Mouse (Mus musculus): ENCODE results near the gene Hepacam2. TPM values are rescaled to one million over a fixed set of nuclear protein-coding genes. Genes with fewer than 3 reads are reported as not detected.
"Not testable (repeated sequence)": the region's sequence is repeated elsewhere in the genome, so short reads cannot be mapped to it uniquely, and the experiment has no call there.

Hepacam2 gene
- under 1 TPM in 1 of 2 experiments, not detected in 1; 0.46 TPM for polyA plus RNA-seq (2017; shearing (Covaris generic))

DNA sequence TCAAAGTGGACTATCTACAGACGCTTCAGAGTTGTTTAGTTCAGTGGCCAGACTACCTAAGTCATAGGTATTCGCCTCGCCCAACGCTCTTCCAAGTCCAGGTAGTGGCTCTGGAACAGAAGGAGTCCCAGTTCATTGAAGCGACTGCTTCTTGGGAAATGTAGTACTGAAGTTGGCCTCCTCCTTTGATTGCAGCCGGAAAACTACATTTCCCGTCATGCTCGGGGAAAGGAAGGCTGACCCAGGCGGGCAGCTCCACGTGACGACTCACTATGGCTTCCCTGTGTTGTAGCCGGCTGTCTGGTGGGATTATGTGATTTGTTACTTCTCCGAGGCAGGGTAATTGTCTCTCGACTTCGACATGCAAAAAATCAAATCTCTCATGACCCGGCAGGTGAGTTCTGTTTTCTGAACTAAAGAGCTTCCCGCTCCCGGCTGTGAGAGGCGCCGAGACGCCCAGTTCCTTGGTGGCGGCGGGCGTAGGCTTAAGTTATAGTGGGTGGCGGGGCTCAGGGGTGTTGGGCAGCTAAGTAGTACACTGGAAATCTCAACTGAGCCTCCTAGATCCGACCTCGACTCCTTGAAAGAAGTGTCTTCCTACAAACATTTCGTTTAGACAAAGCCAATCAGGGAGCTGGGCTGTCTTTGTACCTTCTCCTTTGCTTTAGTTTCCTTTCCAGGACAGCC is at the start of gene Hepacam2, which contains the start of gene Vps50:
Hepacam2 (minus strand) TSS at position 137 of the 687 bp plus-strand sequence.
Vps50 (plus strand) TSS at position 221 of the 687 bp plus-strand sequence.
- ATAC-seq, result peak; percentile 99

DNA sequence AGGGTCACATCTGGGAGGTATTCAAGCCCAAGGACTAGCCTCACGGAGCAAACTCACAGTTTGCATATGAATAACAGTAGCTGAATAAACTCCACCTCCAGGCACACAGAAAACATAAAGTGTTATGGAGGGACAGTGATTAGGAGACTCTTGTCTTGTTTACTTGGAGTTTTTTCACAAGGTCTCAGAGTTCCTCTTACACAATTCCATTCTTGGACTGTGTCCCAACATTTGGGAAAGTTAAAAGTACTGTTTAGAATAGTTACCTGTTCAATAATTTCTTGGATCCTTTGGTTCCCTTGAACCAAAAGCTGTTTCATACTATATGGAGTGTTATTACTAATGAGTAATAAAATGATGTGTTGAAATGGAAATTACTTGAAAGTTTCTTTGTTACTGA is 46.9 kb upstream of the Hepacam2 start:
- no peak for ATAC-seq

DNA sequence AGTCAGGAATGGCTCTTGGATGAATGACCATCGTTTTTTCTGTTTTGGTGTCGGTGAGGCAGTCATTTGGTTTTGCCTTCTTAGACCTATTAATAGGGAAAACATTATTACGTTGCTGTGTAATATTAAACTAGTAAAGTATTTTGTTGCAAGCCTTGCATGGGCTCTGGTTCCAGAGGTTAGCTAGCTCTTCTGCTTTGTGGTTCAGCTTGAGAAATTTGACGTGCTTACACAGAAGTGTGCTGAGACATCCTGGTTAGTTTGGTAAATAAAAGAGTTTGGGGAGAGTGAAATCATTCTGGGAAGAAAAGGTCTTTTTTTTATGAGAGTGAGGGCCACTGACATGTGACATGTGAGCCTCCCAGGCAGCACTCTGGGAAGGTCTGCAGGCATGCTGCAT is 45.8 kb upstream of the Hepacam2 start:
- no peak for ATAC-seq

DNA sequence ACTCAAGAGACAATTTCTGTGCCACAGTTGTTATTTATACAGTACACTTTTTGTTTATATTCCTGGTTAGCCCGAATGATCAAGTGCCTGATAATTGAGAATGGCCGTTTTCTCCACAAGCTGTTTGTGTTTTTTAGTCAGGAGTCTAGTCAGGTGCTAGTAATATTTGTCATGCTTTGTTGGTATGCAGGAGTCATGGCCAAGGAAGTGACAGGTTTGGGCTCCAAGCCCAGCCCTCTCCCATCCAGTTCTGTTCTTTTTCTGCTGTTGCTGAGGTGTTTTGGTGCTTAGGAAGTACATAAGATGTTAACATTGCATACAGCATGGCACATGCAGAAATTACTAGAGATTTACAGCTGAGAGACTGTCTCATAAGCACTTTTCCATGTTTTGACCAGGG is 41.4 kb upstream of the Hepacam2 start:
- no peak for ATAC-seq

DNA sequence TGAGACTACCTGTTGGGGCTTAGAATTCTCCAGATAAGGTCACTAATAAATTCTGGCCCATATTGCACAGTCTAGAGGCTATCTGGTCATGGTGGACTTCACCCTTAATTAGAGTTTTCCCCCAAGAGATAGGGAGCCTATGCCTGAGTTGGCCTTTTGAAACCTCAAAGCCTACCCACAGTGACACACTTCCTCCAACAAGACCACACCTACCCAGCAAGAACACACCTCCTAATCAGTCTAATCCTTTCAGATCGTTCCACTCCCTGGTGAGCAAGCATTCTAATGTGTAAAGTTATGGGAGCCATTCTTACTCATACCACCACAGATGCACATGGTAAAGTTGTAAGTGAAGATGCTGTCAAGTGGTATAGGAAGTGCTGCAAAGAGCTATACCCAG is 38.0 kb upstream of the Hepacam2 start:
- peak; percentile 49 for ATAC-seq

DNA sequence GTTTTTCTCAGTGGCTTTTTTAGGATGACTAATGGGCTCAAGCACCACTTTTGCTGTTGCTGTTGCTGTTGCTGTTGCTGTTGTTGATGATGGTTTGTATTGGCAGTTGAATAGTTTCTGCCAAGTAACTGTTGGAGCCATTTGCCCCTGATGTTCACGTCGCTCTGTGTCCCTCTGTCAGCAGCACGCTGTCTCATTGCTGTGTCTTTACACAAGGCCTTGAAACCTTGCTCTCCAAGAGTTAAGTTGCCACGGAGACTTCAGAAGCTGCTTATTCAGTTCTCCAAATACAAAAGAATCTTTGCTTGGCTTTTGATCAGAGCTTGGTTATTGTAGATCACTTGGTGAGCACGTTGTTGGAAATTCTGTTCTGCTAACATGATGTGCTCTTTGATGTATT is 33.3 kb upstream of the Hepacam2 start:
- ATAC-seq, result no peak

DNA sequence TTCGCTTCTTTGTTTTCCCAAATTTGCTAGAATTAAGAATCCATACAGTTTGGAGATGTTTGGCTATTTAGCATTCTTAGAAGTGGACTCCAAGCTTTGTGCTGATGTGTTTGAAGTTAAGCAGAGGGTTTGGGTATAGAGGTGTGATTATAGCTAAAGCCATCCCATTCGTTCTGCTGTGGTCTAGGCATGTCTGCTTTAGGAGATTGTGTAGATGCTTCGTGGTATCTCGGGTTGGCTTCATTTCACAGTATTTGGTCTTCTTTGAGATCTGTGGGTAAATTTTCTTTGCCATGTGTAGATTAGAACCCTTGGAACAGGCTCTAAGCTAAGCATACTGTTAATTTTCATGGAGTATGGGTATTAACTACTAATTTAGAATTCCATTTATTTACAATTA is 30.1 kb upstream of the Hepacam2 start:
- no peak for ATAC-seq

DNA sequence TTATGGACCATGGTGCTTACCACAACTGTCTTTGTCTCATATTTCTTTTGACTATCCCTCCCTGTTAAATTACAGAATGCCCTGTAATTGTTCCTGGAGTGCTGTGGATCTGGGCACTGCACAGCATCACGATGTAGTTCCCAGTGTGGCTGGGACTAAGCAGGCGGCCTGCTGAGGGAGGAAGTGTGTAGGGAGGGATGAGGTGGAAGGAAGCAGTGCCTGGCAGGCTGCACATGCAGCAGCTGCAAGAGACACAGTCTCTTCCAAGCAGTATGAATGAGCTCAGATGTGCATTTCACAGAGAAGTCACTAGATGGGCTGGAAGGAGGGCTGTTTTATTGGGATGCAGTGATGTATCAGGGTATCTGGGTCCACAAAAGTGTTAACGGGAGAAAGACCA is 14.5 kb upstream of the Hepacam2 start:
- no peak for ATAC-seq

DNA sequence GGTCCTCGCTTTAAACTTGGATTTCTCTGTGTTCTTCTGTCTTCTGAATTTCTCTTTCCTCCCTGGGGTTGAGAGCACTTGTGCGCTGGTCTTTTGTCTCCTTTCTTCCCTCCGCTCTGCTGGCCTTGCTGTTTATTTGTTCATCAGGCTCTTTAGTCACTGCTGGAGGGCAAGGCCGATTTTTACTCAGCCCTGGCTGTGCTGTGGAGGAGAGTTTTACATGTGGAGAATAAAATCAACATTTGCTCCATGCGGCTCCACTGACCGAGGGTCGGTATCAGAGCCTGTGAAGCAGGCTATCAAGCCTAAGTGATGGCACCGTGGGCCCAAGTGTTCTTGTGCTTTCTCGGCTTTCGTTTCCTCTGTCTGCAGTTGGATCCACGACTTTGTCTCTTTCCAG is 13.5 kb upstream of the Hepacam2 start:
- ATAC-seq, result no peak

DNA sequence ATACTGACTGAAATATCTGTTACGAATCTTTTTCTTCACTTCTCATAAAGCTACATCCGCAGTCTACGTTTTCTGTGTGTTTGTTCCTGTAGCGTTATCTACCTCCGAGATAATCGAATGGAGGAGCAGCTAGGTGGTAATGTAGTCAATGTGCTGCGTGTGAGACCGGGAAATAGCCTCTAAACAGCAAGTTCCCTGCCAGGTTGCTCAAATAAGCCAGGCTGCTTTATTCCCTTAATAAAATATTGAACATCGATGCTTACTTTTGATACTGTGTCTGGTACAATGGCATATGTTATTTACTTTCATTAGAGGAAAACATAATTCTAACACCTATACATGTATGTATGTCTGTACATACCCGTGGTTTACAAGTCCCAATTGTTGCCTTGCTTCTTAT is 13.0 kb upstream of the Hepacam2 start:
- no peak for ATAC-seq

DNA sequence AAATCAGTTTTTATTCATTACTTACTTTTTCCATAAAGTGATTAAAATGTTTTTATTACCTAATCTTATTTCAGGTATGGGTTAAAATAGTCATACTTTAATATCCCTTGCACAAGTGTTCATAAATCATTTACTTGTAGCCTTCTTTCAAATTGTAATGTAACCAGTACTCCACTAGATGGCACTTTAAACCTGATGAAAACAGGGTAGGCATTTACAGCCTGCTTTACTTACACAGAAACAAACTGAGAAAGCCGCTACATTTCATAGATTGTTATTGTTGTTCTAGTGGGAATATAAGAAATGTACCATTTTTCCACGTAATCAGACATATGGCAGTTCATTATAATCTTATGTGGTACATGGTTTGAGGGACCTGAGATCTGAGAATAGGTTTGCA is 11.7 kb upstream of the Hepacam2 start:
- peak; percentile 71 for ATAC-seq

DNA sequence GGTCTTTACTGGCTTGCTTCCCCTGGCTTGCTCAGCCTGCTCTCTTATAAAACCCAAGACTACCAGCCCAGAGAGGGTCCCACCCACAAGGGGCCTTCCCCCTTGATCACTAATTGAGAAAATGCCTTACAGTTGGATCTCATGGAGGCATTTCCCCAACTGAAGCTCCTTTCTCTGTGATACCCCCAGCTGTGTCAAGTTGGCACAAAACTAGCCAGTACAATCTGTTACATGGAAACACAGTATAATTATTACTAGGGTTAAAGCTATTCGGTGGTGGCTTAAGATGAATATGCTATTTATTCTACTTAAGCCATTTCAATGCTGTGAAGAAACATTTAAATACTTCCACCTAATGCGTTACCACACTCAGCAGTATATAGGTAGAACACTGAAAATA is 10.1 kb upstream of the Hepacam2 start:
- ATAC-seq, result not testable (repeated sequence)

DNA sequence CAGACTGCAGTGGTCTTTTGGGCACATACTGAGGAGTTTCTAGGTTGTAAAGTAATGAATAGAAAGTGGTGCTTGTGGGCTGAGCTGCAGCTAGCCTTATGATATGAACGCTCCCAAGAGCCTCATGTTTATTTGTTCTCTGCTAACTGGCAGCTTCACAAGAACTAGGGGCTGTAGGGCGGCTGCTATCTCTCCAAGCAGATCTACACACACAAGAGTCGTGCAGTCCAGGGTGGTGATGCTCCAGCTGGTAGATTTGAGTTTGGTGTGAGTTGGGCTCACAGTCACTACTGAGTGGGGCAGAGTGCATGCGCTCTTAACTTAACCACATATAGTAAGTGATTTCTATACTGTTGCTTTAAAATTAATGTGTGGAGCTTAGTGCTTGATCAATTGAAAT is 9.0 kb upstream of the Hepacam2 start:
- ATAC-seq, result no peak

DNA sequence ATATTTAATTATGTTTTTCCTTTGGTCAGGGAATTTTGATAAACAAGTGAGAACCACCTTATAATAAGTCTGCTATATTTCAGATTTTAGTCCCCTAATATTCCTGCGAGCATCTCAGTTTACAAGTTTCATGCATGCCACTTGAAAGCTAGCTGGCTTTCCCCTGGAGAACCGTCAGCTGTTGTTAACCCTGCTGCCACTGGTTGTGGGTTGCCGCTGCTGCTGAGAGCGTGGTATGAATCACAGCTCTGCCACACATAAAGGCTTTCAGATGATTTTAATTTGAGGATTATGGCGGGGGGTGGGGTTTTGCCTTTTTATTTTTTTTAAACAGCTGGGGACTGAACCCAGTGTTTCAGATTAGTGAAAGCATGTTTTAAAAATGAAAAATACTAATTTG is 7.2 kb upstream of the Hepacam2 start:
- no peak for ATAC-seq

DNA sequence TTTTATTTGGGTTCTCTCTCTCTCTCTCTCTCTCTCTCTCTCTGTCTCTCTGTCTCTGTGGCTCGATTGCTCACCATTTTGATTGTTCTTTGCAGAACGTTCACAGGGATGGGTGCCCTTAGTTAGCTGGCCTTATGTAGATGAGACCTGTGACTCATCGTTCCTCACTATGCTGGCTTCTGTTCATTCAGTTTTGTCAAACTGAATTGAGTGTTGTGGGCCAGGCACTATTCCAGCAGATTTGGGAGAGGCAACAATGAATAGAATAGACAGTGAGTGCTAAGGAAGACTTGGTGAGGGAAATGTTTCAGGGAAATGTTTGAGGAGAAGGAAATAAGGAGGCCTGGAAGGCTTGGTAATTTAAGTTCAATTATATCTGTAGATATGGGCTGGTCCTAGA is 2.2 kb upstream of the Hepacam2 start:
- no peak for ATAC-seq

DNA sequence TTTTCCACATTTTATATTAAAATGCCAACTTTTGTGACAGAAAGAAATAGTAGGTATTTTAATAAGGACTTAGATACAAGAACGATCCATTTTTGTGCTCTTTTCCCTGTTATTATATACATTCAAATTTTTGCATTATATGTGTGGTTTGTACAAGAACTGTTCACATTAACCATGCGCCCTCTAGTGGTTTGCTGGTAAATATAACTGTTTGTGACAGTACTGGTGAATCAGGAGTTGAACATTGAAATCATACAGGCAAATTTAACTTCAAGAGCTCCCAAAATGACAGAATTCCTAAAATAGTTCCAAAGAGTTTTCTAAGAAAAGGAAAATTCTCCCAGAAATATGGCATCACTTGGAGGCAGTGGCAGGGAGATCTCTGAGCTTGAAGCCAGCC is 1.9 kb downstream of the Hepacam2 start:
- no peak for ATAC-seq

DNA sequence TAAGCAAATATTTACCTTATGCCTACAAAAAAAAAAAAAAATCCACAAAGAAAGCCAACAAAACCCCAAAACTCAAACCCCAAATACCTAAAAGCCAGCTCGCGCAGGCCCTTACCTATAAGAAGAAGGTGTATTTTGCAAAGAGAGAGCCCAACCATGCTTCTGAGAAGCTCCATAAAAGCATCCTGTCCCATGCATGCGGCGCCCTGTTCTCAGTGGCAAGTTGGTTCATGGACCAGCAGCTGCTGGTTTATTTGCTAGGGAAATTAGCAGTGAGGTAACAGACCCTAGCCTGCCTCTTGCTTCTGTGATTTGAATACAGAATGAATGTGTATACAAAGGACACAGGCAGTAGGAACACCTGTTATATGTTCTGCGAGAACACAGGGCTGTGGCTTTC is 3.8 kb downstream of the Hepacam2 start:
- no peak for ATAC-seq

DNA sequence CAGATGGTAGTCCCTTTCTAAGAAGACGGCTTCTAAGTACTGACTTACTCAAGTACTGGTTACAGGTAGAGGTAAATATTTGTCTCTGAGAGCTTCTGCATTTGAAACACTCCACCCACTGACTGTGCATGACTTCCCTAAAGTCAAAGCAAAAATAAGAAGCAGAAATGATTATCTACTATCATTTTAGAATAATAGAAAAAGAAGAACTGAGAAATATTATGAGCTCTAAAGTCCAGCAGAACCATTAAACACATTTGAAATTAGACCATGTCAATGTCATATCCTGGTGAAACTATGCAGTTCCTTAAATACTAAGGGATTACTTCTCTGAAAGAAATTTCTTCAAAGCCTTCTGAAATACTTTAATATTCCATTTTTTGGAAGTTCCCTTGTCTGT is 10.7 kb downstream of the Hepacam2 start:
- ATAC-seq, result no peak

DNA sequence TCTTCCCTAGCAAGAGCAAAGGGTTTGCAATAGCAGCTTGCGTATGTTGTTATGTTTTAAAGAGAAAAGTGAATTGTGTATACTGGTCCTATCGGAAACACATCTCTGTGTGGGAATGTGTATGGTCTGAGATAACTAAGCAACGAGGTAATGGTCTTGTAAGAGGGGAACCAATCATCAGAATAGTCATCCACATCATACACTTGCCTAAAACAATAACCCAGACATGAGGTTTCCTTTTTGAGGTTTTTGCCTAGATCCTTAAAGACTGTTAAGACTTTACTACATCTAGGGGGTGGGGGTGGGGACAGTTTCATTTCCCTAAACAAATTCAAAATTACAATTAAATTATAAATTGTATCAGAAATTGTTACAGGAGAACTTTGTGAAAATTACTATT is 13.0 kb downstream of the Hepacam2 start:
- no peak for ATAC-seq

DNA sequence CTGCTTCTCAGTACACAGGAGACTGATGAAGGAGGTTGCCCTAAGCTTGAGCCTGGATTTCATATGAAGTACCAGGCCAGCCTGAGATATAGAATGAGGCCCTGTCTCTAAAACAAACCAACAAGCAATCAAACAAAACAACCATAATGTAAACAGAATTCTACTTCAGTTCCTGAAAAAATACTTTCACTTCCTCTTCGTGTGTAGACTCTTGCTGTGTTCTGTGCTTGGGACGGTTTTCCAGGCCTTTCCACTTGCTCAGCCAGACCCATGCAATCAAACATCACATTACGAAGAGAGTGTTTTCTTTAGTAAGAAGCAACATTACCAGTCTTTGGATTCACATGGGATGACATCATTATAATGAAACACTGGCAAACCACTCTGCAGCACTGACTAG is 16.4 kb downstream of the Hepacam2 start:
- no peak for ATAC-seq

DNA sequence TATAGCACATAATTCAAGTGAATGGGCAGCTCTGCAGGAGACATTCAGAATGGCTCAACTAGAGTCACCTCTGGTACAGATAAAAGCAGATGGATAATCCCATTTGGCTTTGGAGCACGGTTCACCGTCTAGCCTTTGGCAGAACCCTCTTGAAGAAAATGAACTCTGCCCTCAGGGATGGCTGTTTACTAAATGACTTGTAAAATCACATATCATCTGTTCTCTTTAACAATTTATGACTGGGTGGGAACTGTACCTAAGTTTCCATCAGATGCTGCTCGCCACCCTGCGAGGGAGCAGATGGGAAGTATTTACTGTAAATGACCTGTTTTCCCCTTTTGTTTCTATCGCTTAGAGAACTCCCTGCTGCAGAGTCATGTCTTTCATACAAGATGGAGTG is 18.2 kb downstream of the Hepacam2 start:
- no peak for ATAC-seq

DNA sequence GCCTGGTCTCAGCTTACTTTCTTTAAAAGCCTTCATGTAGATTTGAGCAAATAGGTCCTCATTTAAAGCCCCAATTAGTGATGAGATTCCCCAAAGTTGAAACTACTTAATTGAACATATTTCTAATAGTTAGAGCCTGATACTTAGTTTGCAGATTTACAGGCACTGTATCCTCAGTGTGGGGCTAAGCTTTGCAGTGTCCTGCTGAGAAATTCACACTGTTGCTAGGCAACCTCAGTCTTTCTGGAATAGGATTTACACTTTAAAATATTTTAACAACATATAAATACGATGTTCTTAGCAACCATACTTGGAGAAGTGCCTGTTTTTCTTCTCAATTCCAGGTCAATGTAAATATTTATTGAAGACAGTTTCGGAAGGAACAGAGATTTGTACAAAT is 21.8 kb downstream of the Hepacam2 start:
- no peak for ATAC-seq

DNA sequence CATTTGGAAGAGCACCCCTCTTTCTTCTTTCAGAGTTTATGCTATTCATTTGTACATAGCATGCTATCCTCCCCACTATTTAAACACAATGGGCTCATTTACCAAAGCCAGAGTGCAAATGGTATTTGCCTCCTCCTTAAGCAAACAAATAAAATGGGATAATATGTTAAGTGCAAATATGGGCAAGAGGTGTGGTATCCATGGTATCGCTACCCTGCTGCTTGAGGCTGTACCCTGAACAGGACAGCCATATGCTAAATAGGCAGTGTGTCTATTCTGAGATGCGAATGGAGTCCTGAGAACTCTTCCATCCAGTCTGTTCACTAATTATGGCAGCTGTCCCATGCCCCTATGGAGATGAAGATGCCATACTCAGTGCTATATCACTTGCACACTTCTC is 27.4 kb downstream of the Hepacam2 start:
- ATAC-seq, result no peak

DNA sequence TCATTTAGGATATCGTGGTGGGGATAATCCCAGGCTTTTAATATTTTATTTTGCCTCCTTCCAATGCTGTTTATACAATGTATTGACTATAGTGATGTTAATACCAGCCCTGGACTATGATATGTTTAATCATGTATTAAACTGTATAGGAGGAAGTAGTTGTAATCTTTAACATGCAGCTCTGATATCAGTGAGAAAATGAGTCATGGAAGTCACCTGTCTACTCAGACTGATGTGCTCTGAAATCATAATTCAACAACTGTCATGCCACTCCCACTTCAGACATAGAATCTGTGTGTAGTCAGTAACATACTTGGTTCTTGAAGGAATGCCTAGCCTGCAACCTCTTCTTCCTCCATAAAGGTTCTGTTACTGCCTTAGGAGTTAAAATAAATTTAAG is 29.5 kb downstream of the Hepacam2 start:
- no peak for ATAC-seq

DNA sequence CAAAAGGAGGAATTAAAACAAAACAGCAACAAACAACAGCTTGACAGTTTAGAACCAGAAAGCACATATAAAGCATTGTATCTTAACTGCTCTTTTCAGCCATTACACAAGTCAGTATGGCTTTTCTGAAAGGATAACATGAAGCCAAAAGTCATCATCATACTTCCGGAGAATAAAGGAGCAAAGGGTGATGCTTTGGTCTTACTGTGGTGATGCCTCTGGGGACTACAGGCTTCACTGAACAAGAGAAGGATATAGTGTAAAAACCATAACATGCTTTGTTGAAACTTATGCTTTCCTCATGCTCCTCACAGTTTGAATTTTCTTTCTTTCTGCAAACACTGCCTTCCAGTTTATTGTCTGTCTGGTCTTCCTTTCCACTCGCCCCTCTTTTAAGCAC is 34.5 kb downstream of the Hepacam2 start:
- ATAC-seq, result no peak
